In genomic region chr2:53085617-53086202, GRCm38 (mm10) we compare ENCODE assay signal across 9 mouse cellular contexts.
A peak's percentile ranks its signal among the peaks of the same experiment; 100 is the strongest.
DNase-seq lines count a peak whose midpoint lies in the region; ATAC-seq lines count a peak whose summit lies in the region.
"Had no signal": no experiment of that assay in that cellular context is flagged by ENCODE, and none has a peak within 500 bp of the region (broad histone marks: within the 10 kb centered on the region; RNA-seq: fewer than 3 reads in every experiment).

No protein-coding gene starts in this region.

- no peaks in the 10 kb centered on the region for H3K9me3 ChIP-seq in limb, embryonic 11.5 days (ENCODE audit: control insufficient read depth, low read length)
- no peaks in the 10 kb centered on the region for H3K9me3 ChIP-seq in neural tube, embryonic 11.5 days (ENCODE audit: control insufficient read depth, low read length)

- no peaks in the 10 kb centered on the region for H3K27me3 ChIP-seq in limb, embryonic 11.5 days (ENCODE audit: control insufficient read depth, insufficient read depth, low read length)
- no peaks in the 10 kb centered on the region for H3K27me3 ChIP-seq in neural tube, embryonic 11.5 days (ENCODE audit: control insufficient read depth, insufficient read depth, low read length)

- no peak overlapping the region for H3K4me3 ChIP-seq in limb, embryonic 11.5 days (ENCODE audit: low read depth, low read length)
- H3K4me3 ChIP-seq in neural tube, embryonic 11.5 days (ENCODE audit: low read depth, low read length), result no peak overlapping the region

- H3K36me3 ChIP-seq in limb, embryonic 11.5 days (ENCODE audit: control insufficient read depth, insufficient read depth, low read length), result no peaks in the 10 kb centered on the region
- H3K36me3 ChIP-seq in neural tube, embryonic 11.5 days (ENCODE audit: control insufficient read depth, insufficient read depth, low read length), result no peaks in the 10 kb centered on the region

- no peak overlapping the region for H3K9ac ChIP-seq in limb, embryonic 11.5 days (ENCODE audit: low read length)
- H3K9ac ChIP-seq in neural tube, embryonic 11.5 days (ENCODE audit: low read length), result no peak overlapping the region

- H3K4me1 ChIP-seq in limb, embryonic 11.5 days (ENCODE audit: control insufficient read depth, insufficient read depth, low read length), result no peaks in the 10 kb centered on the region
- H3K4me1 ChIP-seq in neural tube, embryonic 11.5 days (ENCODE audit: control insufficient read depth, insufficient read depth, low read length), result no peaks in the 10 kb centered on the region

- WGBS in limb, embryonic 11.5 days, result 49% methylated on average over 9 of the region's 9 CpGs
- WGBS in neural tube, embryonic 11.5 days, result 61% methylated on average over 9 of the region's 9 CpGs

- H3K27ac ChIP-seq in limb, embryonic 11.5 days (replicated peaks; ENCODE audit: low read depth, low read length), result no peak overlapping the region
- H3K27ac ChIP-seq in neural tube, embryonic 11.5 days (ENCODE audit: low read depth, low read length), result no peak overlapping the region
- H3K27ac ChIP-seq: macrophage had no signal

- DNase-seq in testis, postnatal 10 days (ENCODE audit: low spot score), result peak; percentile 73
- DNase-seq in testis, postnatal 14 days (ENCODE audit: low spot score), result no peak
- DNase-seq in hindlimb bud, embryonic 11.5 days (ENCODE audit: extremely low spot score, low read depth, low spot score), result peak; percentile 31
- DNase-seq in limb, embryonic 11.5 days (ENCODE audit: low spot score), result peak; percentile 63
- peak; percentile 42 for DNase-seq in neural tube, embryonic 11.5 days (ENCODE audit: low spot score)

- ATAC-seq in activated CD4-positive, CD25-positive, alpha-beta regulatory T cell, adult 4 months, result peak; percentile 63
- ATAC-seq in common myeloid progenitor, adult 5-6 weeks (replicated peaks; ENCODE audit: low read depth, poor library complexity, severe bottlenecking), result peak; percentile 93
- no peak for ATAC-seq in limb, embryonic 11.5 days (ENCODE audit: insufficient number of reproducible peaks, low FRiP score, low TSS enrichment, low read depth)
- ATAC-seq in neural tube, embryonic 11.5 days (ENCODE audit: insufficient read depth, low FRiP score, low TSS enrichment), result 0 out of 2 replicates have a peak, but pooled peaks have one; percentile 56
- ATAC-seq in erythroblast, adult 5-6 weeks (replicated peaks; ENCODE audit: low FRiP score, poor library complexity, severe bottlenecking), result no peak

- no peak overlapping the region for H3K4me2 ChIP-seq in limb, embryonic 11.5 days (ENCODE audit: low read depth, severe bottlenecking)
- H3K4me2 ChIP-seq in neural tube, embryonic 11.5 days (ENCODE audit: low read depth), result no peak overlapping the region

Comparison
In these comparisons a context has a peak if more than half of its experiments do, and no peak if none do; other contexts are left out.
1. ATAC-seq: peak in activated CD4-positive, CD25-positive, alpha-beta regulatory T cell, adult 4 months (single experiment), common myeloid progenitor, adult 5-6 weeks (single experiment) and neural tube, embryonic 11.5 days (single experiment); none in limb, embryonic 11.5 days (single experiment) and erythroblast, adult 5-6 weeks (single experiment).